Mouse (Mus musculus) splenic B cell, adult 2 months (primary cell): ENCODE measurements around the gene Hspa4.
"Not testable (repeated sequence)": the region's sequence is repeated elsewhere in the genome, so short reads cannot be mapped to it uniquely, and the experiment has no call there.

Experiments
- DNase-seq: peaks from one replicate; pipeline ENCODE4 v3.0.0-alpha.2; 2011; ENCODE audit warnings: low read depth, low spot score
- H3K27me3 ChIP-seq: 2 replicates; pipeline ENCODE4 v1.6.1; 2012; ENCODE audit warnings: mild to moderate bottlenecking, low read length, moderate library complexity, mixed read lengths; ENCODE audit not compliant: control insufficient read depth, poor library complexity, insufficient read depth, severe bottlenecking
- H3K36me3 ChIP-seq: 2 replicates; pipeline ENCODE4 v1.6.1; 2012; ENCODE audit warnings: mild to moderate bottlenecking, low read length, moderate library complexity, mixed read lengths; ENCODE audit not compliant: control insufficient read depth, poor library complexity, insufficient read depth, severe bottlenecking

The Hspa4 gene

GRCm38 (mm10) chr11:53296880-53297279 lies 3.4 kb downstream of the Hspa4 start:
- Histone ChIP-seq H3K36me3 (peaks cover 3% of the 10 kb centered on the region), H3K27me3 (no peaks in the 10 kb centered on the region; the same call in 1 of the 2 replicates)
- no peak for DNase-seq

GRCm38 (mm10) chr11:53294441-53294840 lies 5.8 kb downstream of the Hspa4 start:
- Histone ChIP-seq H3K36me3 (peaks cover 16% of the 10 kb centered on the region), H3K27me3 (no peaks in the 10 kb centered on the region; the same call in 1 of the 2 replicates)
- no peak for DNase-seq

GRCm38 (mm10) chr11:53290871-53291270 lies 9.4 kb downstream of the Hspa4 start:
- no peak for DNase-seq
- Histone ChIP-seq H3K36me3 (peaks cover 30% of the 10 kb centered on the region), H3K27me3 (no peaks in the 10 kb centered on the region)

- peaks cover 33% of the 10 kb centered on the region for H3K36me3 ChIP-seq
- not testable (repeated sequence) for DNase-seq, H3K27me3 ChIP-seq
Measured at GRCm38 (mm10) chr11:53290187-53290586, 10.1 kb downstream of the Hspa4 start.

- H3K36me3 ChIP-seq = peaks cover 46% of the 10 kb centered on the region
- no peak for DNase-seq
- H3K27me3 ChIP-seq = no peaks in the 10 kb centered on the region
Measured at GRCm38 (mm10) chr11:53285885-53286284, 14.4 kb downstream of the Hspa4 start.

- H3K36me3 ChIP-seq = peaks cover 22% of the 10 kb centered on the region
- H3K27me3 ChIP-seq = no peaks in the 10 kb centered on the region
- no peak for DNase-seq
Measured at GRCm38 (mm10) chr11:53278411-53278810, 21.8 kb downstream of the Hspa4 start.

- Histone ChIP-seq H3K36me3 (peaks cover 28% of the 10 kb centered on the region; the same call in 1 of the 2 replicates), H3K27me3 (no peaks in the 10 kb centered on the region)
- DNase-seq = no peak
Measured at GRCm38 (mm10) chr11:53275358-53275757, 24.9 kb downstream of the Hspa4 start.

- Histone ChIP-seq H3K27me3 (no peaks in the 10 kb centered on the region), H3K36me3 (peaks cover 30% of the 10 kb centered on the region; the same call in 1 of the 2 replicates)
- no peak for DNase-seq
Measured at GRCm38 (mm10) chr11:53273313-53273712, 26.9 kb downstream of the Hspa4 start.

- H3K36me3 ChIP-seq = peaks cover 35% of the 10 kb centered on the region
- DNase-seq = no peak
- H3K27me3 ChIP-seq = no peaks in the 10 kb centered on the region
Measured at GRCm38 (mm10) chr11:53269596-53269995, 30.7 kb downstream of the Hspa4 start.

- DNase-seq = no peak
- Histone ChIP-seq H3K27me3 (no peaks in the 10 kb centered on the region; the same call in 1 of the 2 replicates), H3K36me3 (peaks cover 28% of the 10 kb centered on the region)
Measured at GRCm38 (mm10) chr11:53260556-53260955, 39.7 kb downstream of the Hspa4 start.

- Histone ChIP-seq H3K36me3 (peaks cover 25% of the 10 kb centered on the region), H3K27me3 (no peaks in the 10 kb centered on the region; the same call in 1 of the 2 replicates)
- DNase-seq = no peak
Measured at GRCm38 (mm10) chr11:53260056-53260455, 40.2 kb downstream of the Hspa4 start.

GRCm38 (mm10) chr11:53259047-53259632 lies 41.1 kb downstream of the Hspa4 start:
- Histone ChIP-seq H3K27me3 (no peaks in the 10 kb centered on the region; the same call in 1 of the 2 replicates), H3K36me3 (peaks cover 18% of the 10 kb centered on the region; the same call in 1 of the 2 replicates)
- DNase-seq = no peak

GRCm38 (mm10) chr11:53256914-53257313 lies 43.3 kb downstream of the Hspa4 start:
- no peak for DNase-seq
- no peaks in the 10 kb centered on the region for H3K27me3 ChIP-seq
- peaks cover 6% of the 10 kb centered on the region; the same call in 1 of the 2 replicates for H3K36me3 ChIP-seq

GRCm38 (mm10) chr11:53254926-53255325 lies 45.3 kb downstream of the Hspa4 start:
- peak; percentile 86 for DNase-seq
- no peaks in the 10 kb centered on the region for H3K27me3 ChIP-seq
- no peaks in the 10 kb centered on the region for H3K36me3 ChIP-seq

GRCm38 (mm10) chr11:53254428-53254827 lies 45.8 kb downstream of the Hspa4 start:
- peak; percentile 32 for DNase-seq
- Histone ChIP-seq H3K36me3 (no peaks in the 10 kb centered on the region), H3K27me3 (no peaks in the 10 kb centered on the region)
